Mouse (Mus musculus) gastrocnemius, adult 2 months (tissue): ENCODE measurements around the gene Rgs2. TPM values are rescaled to one million over a fixed set of nuclear protein-coding genes. Genes with fewer than 3 reads are reported as not detected.

Experiments used
- DNase-seq: peaks from one replicate; pipeline ENCODE4 v3.0.0; 2022
- H3K27ac ChIP-seq: fragments of 200-600 bp; 2 replicates; pipeline ENCODE4 v1.8.1; 2022; ENCODE audit warnings: mild to moderate bottlenecking
- H3K4me3 ChIP-seq: fragments of 200-600 bp; 2 replicates; pipeline ENCODE4 v1.8.1; 2022; ENCODE audit warnings: mild to moderate bottlenecking, moderate library complexity
- CTCF ChIP-seq: fragments of 200-600 bp; IDR thresholded peaks from 2 replicates; pipeline ENCODE4 v1.8.1; 2022; ENCODE audit warnings: antibody characterized with exemption, mild to moderate bottlenecking, moderate library complexity
- intact Hi-C: fragments of 180-260 bp; cut with DNase I; formaldehyde crosslinking; loops from one replicate; pipeline ENCODE4 v1.15.1; 2025
- total RNA-seq, 2 experiments: library from RNA; stranded (reverse); gene quantifications; 2 replicates each; pipeline ENCODE4 v1.2.3; 2021

Rgs2 gene
- total RNA-seq, 2 experiments from 2014 or later: 3.0 to 9.5 TPM

GRCm38 (mm10) chr1:143974637-143975036 is 29.3 kb downstream of the Rgs2 start:
- TF ChIP-seq CTCF: no peak
- DNase-seq: no peak
- Histone ChIP-seq H3K4me3 (no peak overlapping the region), H3K27ac (no peak overlapping the region)
- intact Hi-C loops: no loop called here

- no peak for TF ChIP-seq CTCF
Observed at GRCm38 (mm10) chr1:143962301-143962700, 41.7 kb downstream of the Rgs2 start.

GRCm38 (mm10) chr1:143960340-143960739 is 43.6 kb downstream of the Rgs2 start:
- Histone ChIP-seq H3K4me3 (no peak overlapping the region), H3K27ac (no peak overlapping the region)
- no peak for TF ChIP-seq CTCF
- intact Hi-C loops: no loop called here
- DNase-seq: no peak

More at GRCm38 (mm10) chr1:143962301-143962700, 41.7 kb downstream of the Rgs2 start:
- no peak overlapping the region for H3K27ac ChIP-seq
- no peak overlapping the region for H3K4me3 ChIP-seq
- intact Hi-C loops: no loop called here
- DNase-seq: no peak

GRCm38 (mm10) chr1:143956090-143956489 is 47.9 kb downstream of the Rgs2 start:
- TF ChIP-seq CTCF: no peak
- intact Hi-C loops: no loop called here
- no peak for DNase-seq
- Histone ChIP-seq H3K27ac (no peak overlapping the region), H3K4me3 (no peak overlapping the region)

- Histone ChIP-seq H3K27ac (no peak overlapping the region), H3K4me3 (no peak overlapping the region)
- no peak for TF ChIP-seq CTCF
- intact Hi-C loops: no loop called here
- DNase-seq: no peak
Observed at GRCm38 (mm10) chr1:143952841-143953240, 51.1 kb downstream of the Rgs2 start.

Other genes starting within 250 kb of the Rgs2 start
- 1 to 10 TPM; 2.7 to 3.8 TPM for gene Trove2, start 227.1 kb downstream of the Rgs2 start, total RNA-seq
- 10 to 100 TPM; 19.6 to 28.3 TPM for gene Uchl5, start 226.9 kb downstream of the Rgs2 start, total RNA-seq
- not detected for gene Rgs13, start 173.2 kb upstream of the Rgs2 start, total RNA-seq
- gene Rgs1, start 245.1 kb upstream of the Rgs2 start, total RNA-seq: not detected